Mouse (Mus musculus) intestine, postnatal 0 days (tissue): ENCODE results near the gene Spats1. TPM values are rescaled to one million over a fixed set of nuclear protein-coding genes. Genes with fewer than 3 reads are reported as not detected.
"Not testable (repeated sequence)": the region's sequence is repeated elsewhere in the genome, so short reads cannot be mapped to it uniquely, and the experiment has no call there.

ENCODE experiments used
- ATAC-seq: fragments of 200-750 bp; cut with Nextera tagmentation; 2 replicates; pipeline ENCODE4 v1.8.0; 2017; ENCODE audit warnings: mild to moderate bottlenecking, moderate TSS enrichment, moderate library complexity
- H3K27ac ChIP-seq: fragments of 300-500 bp; sonication (generic); 2 replicates; pipeline ENCODE4 v1.5.1; 2014; ENCODE audit warnings: mild to moderate bottlenecking, low read depth, low read length, moderate library complexity
- H3K27me3 ChIP-seq: fragments of 300-500 bp; sonication (generic); replicated peaks from 2 replicates; pipeline ENCODE4 v1.6.1; 2014; ENCODE audit warnings: low read length, mixed read lengths; ENCODE audit not compliant: control insufficient read depth, insufficient read depth
- H3K36me3 ChIP-seq: fragments of 300-500 bp; sonication (generic); 2 replicates; pipeline ENCODE4 v1.6.1; 2014; ENCODE audit warnings: mild to moderate bottlenecking, moderate library complexity; ENCODE audit not compliant: control insufficient read depth, insufficient read depth
- H3K4me1 ChIP-seq: fragments of 300-500 bp; sonication (generic); replicated peaks from 2 replicates; pipeline ENCODE4 v1.6.1; 2014; ENCODE audit warnings: antibody characterized with exemption, low read length, mixed read lengths; ENCODE audit not compliant: control insufficient read depth, insufficient read depth
- H3K4me2 ChIP-seq: fragments of 300-500 bp; sonication (generic); replicated peaks from 2 replicates; pipeline ENCODE4 v1.6.1; 2014; ENCODE audit warnings: low read depth, mild to moderate bottlenecking, moderate library complexity
- H3K4me3 ChIP-seq: fragments of 300-500 bp; sonication (generic); 2 replicates; pipeline ENCODE4 v1.5.1; 2014; ENCODE audit warnings: low read depth, low read length
- H3K9ac ChIP-seq: fragments of 300-500 bp; sonication (generic); 2 replicates; pipeline ENCODE4 v1.6.1; 2014; ENCODE audit warnings: mild to moderate bottlenecking, low read depth, low read length
- H3K9me3 ChIP-seq: fragments of 300-500 bp; sonication (generic); 2 replicates; pipeline ENCODE4 v1.6.1; 2016; ENCODE audit warnings: mixed run types; ENCODE audit not compliant: control insufficient read depth
- CTCF ChIP-seq: sonication (generic); IDR thresholded peaks from 2 replicates; pipeline ENCODE4 v1.5.1; 2016; ENCODE audit warnings: low read depth, mild to moderate bottlenecking, control low read depth, antibody characterized with exemption, moderate library complexity
- WGBS: fragments of 180-500 bp; shearing (Covaris S2); extraction: QIAGEN DNeasy Blood & Tissue Kit; methylation state at CpG from one replicate; pipeline ENCODE4 v1.1.7; 2014; 5-methylcytosine and 5-hydroxymethylcytosine counted together
- polyA plus RNA-seq: library from polyadenylated mRNA; unstranded; fragments of >200 nt; fragmentation: Nextera tagmentation; extraction: Ambion mirVana; gene quantifications from 2 replicates; pipeline ENCODE4 v1.2.1, GENCODE M21; 2015

Gene Spats1
- polyA plus RNA-seq, 1 experiment from 2014 or later = 0.25 TPM

- Histone ChIP-seq H3K36me3 (peaks cover 70% of the 10 kb centered on the region), H3K9ac (no peak overlapping the region), H3K27ac (no peak overlapping the region), H3K9me3 (no peaks in the 10 kb centered on the region), H3K27me3 (no peaks in the 10 kb centered on the region), H3K4me2 (no peak overlapping the region), H3K4me3 (no peak overlapping the region), H3K4me1 (no peaks in the 10 kb centered on the region)
- WGBS = 74% methylated on average over 2 of the region's 2 CpGs
- TF ChIP-seq CTCF = no peak
- ATAC-seq = no peak
Observed at GRCm38 (mm10) chr17:45417387-45417786, 57.8 kb downstream of the Spats1 start.

GRCm38 (mm10) chr17:45411617-45412016, 63.6 kb downstream of the Spats1 start:
- not testable (repeated sequence) for H3K4me2 ChIP-seq, H3K9me3 ChIP-seq, H3K4me3 ChIP-seq, H3K9ac ChIP-seq, ATAC-seq, H3K4me1 ChIP-seq, H3K27ac ChIP-seq, H3K27me3 ChIP-seq
- H3K36me3 ChIP-seq = peaks cover 72% of the 10 kb centered on the region
- 37% methylated on average over 2 of the region's 2 CpGs for WGBS

- no peak for TF ChIP-seq CTCF
- H3K27ac ChIP-seq = no peak overlapping the region
- H3K4me2 ChIP-seq = no peak overlapping the region
- H3K9me3 ChIP-seq = no peaks in the 10 kb centered on the region
- H3K4me3 ChIP-seq = no peak overlapping the region
- H3K36me3 ChIP-seq = peaks cover 78% of the 10 kb centered on the region
- H3K27me3 ChIP-seq = no peaks in the 10 kb centered on the region
- no peaks in the 10 kb centered on the region for H3K4me1 ChIP-seq
- ATAC-seq = no peak
- WGBS = 93% methylated on average over 2 of the region's 2 CpGs
- H3K9ac ChIP-seq = no peak overlapping the region
Observed at GRCm38 (mm10) chr17:45408719-45409118, 66.5 kb downstream of the Spats1 start.

- H3K36me3 ChIP-seq = peaks cover 69% of the 10 kb centered on the region
- no peak overlapping the region for H3K27ac ChIP-seq
- peak; percentile 44 for TF ChIP-seq CTCF
- WGBS = 96% methylated on average over 10 of the region's 10 CpGs
- no peak overlapping the region for H3K4me2 ChIP-seq
- no peak for ATAC-seq
- H3K4me1 ChIP-seq = no peaks in the 10 kb centered on the region
- H3K4me3 ChIP-seq = no peak overlapping the region
- no peaks in the 10 kb centered on the region for H3K9me3 ChIP-seq
- H3K9ac ChIP-seq = no peak overlapping the region
- H3K27me3 ChIP-seq = no peaks in the 10 kb centered on the region
Observed at GRCm38 (mm10) chr17:45406281-45406680, 68.9 kb downstream of the Spats1 start.

GRCm38 (mm10) chr17:45403207-45403606, 72.0 kb downstream of the Spats1 start:
- no peak overlapping the region for H3K27ac ChIP-seq
- H3K4me2 ChIP-seq = no peak overlapping the region
- H3K9ac ChIP-seq = no peak overlapping the region
- no peaks in the 10 kb centered on the region for H3K4me1 ChIP-seq
- H3K27me3 ChIP-seq = no peaks in the 10 kb centered on the region
- H3K36me3 ChIP-seq = peaks cover 45% of the 10 kb centered on the region
- TF ChIP-seq CTCF = peak; percentile 78
- ATAC-seq = no peak
- no peak overlapping the region for H3K4me3 ChIP-seq
- H3K9me3 ChIP-seq = no peaks in the 10 kb centered on the region
- 9% methylated on average over 3 of the region's 3 CpGs for WGBS

GRCm38 (mm10) chr17:45402601-45403000, 72.6 kb downstream of the Spats1 start:
- Histone ChIP-seq H3K27me3 (no peaks in the 10 kb centered on the region), H3K36me3 (peaks cover 40% of the 10 kb centered on the region), H3K9me3 (no peaks in the 10 kb centered on the region), H3K27ac (no peak overlapping the region), H3K4me2 (no peak overlapping the region), H3K9ac (no peak overlapping the region), H3K4me1 (no peaks in the 10 kb centered on the region), H3K4me3 (no peak overlapping the region)
- 59% methylated on average over 3 of the region's 3 CpGs for WGBS
- TF ChIP-seq CTCF = no peak
- ATAC-seq = no peak

GRCm38 (mm10) chr17:45402126-45402525, 73.1 kb downstream of the Spats1 start:
- H3K36me3 ChIP-seq = peaks cover 35% of the 10 kb centered on the region
- H3K4me1 ChIP-seq = no peaks in the 10 kb centered on the region
- no peaks in the 10 kb centered on the region for H3K27me3 ChIP-seq
- H3K4me3 ChIP-seq = no peak overlapping the region
- H3K4me2 ChIP-seq = no peak overlapping the region
- TF ChIP-seq CTCF = no peak
- no peak overlapping the region for H3K27ac ChIP-seq
- ATAC-seq = no peak
- 63% methylated on average over 1 of the region's 1 CpGs for WGBS
- no peaks in the 10 kb centered on the region for H3K9me3 ChIP-seq
- H3K9ac ChIP-seq = no peak overlapping the region
